Mouse (Mus musculus): ENCODE measurements around the gene Inafm1. TPM values are rescaled to one million over a fixed set of nuclear protein-coding genes. Genes with fewer than 3 reads are reported as not detected.
A peak's percentile ranks its signal among the peaks of the same experiment; 100 is the strongest.

Gene Inafm1
- total RNA-seq, 2 experiments from 2014 or later = 9.6 to 16.3 TPM

- peak; percentile 18; the same call in 1 of the 2 replicates for ATAC-seq (replicated peaks; ENCODE audit: low FRiP score, poor library complexity, severe bottlenecking)
Observed at GRCm38 (mm10) chr7:16299419-16300035, 26.1 kb upstream of the Inafm1 start.

- ATAC-seq (replicated peaks; ENCODE audit: low FRiP score, poor library complexity, severe bottlenecking) = no peak
Observed at GRCm38 (mm10) chr7:16298927-16299326, 25.5 kb upstream of the Inafm1 start.

DNA sequence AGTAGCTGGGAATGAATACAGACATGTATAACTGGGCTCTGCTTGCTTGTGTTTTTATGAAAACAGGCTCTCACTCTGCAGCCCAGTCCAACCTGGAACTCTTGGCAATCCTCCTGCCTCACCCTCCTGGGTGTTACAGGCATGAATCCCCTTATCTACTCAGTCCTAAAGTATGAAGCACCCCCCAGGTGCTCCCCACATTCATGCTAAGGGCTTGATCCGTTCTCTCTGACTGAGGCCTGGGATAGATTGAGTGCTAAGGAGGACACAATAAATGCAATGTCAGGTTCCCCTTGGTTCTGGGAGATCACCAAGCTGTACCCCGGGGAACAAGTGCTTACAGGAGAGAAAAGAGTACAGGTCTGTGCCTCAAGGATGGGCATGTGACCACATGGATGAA is 24.2 kb upstream of the Inafm1 start:
- ATAC-seq (replicated peaks; ENCODE audit: low FRiP score, poor library complexity, severe bottlenecking) = no peak

DNA sequence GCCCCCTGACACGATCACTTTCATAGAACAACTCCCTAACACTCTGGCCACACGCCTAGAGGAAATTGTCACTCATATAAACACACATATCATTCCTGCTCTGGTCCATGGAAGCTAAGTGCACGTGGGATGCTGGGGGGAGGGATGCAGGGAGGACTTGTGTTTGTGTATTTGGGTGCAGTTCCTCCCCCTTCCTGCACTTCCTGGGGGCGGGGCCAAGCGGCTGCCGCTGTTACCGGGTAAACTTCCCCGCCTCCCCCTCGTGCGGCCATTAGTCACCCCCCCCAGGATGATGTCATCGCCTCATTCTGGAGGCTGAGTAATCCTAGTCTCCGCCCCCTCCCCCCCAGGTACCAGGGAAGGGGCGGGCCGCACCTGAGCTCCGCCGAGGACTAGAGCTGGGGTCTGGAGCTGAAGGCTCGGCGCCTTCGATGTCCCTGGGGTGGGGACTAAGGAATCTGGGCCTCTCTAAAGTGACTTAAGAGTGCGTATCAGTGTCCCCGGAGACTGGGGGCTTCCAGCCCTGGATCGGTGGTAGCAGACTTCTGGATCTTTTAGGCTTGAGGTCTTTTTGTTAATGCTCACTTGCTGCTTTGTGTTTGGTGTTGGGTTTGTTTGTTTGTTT is 23.5 kb upstream of the Inafm1 start:
- peak; percentile 66 for ATAC-seq (replicated peaks; ENCODE audit: low FRiP score, poor library complexity, severe bottlenecking)

- ATAC-seq (replicated peaks; ENCODE audit: low FRiP score, poor library complexity, severe bottlenecking) = peak; percentile 46
Observed at GRCm38 (mm10) chr7:16296146-16296545, 22.7 kb upstream of the Inafm1 start.

DNA sequence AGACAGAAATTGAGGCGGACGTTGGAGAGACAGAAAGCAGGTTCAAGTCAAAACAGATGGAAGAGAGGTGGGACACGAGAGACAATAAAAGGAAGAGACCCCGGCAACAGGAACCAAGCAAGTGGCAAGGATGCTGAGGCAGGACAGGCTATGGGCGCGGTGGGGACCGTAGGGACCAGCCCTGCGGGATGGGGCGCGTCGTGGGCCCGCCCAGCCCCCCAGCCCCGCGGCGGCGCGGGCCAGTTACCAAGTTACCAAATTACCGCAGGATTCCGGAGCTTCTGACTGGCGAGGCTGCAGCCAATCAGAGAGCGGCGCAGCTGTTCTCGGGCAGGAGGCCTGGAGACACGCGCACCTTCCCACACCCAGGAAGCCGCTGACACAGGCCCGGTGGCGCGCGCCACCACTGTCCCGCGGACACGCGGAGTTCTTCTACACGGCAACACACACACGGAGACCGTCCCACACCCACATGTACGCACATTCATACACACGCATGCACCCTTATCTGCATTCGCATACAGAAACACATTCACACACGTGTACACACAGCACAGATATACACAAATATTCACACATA is 22.0 kb upstream of the Inafm1 start:
- ATAC-seq (replicated peaks; ENCODE audit: low FRiP score, poor library complexity, severe bottlenecking) = peak; percentile 74

GRCm38 (mm10) chr7:16294837-16295236 is 21.4 kb upstream of the Inafm1 start:
- ATAC-seq (replicated peaks; ENCODE audit: low FRiP score, poor library complexity, severe bottlenecking) = peak; percentile 81

DNA sequence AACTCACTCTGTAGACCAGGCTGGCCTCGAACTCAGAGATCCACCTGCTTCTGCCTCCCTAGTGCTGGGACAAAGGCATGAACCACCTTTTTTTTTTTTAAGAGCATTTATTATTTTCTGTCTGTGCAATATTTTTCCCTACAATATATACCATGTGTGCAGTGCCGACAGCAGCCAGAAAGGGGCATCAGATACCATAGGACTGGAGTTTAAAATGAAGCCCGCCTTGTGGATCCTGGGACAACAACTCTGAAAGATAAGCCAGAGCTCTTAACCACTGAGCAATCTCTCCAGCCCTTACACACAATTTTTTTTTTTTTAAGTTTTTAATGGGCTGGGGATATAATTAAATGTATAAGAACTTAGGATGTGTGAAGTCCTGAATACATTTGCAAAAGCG is 20.9 kb upstream of the Inafm1 start:
- ATAC-seq (replicated peaks; ENCODE audit: low FRiP score, poor library complexity, severe bottlenecking) = peak; percentile 68

DNA sequence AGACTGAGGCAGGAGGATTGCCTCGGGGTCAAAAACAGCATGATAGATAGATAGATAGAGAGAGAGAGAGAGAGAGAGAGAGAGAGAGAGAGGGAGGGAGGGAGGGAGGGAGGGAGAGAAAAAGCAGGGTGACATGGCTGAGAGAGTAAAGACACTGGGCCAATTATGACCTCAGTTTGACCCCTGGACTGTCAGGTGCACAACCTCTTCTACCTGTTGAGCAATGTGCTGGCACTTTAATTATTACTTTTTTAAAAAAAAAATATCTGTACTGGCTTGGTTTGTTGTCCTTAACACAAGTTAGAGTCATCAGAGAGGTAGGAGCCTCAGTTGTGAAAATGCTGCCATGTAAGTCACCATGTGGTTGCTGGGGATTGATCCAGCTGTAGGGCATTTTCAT is 14.4 kb upstream of the Inafm1 start:
- ATAC-seq (replicated peaks; ENCODE audit: low FRiP score, poor library complexity, severe bottlenecking) = no peak

DNA sequence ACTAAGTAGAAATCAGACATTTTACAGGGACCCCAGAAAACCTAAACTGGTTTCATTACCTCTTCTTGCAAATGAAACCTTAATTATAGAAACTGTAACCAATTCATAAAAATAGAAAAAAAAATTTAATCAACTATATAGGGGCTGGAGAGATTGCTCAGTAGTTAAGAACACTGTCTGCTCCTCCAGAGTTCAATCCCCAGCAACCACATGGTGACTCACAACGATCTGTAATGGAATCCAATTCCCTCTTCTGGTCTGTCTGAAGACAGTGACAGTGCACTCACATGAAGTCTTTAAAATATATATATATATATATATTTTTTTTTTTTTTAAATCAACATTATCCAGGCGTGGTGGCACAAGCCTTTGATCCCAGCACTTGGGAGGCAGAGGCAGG is 13.6 kb upstream of the Inafm1 start:
- no peak for ATAC-seq (replicated peaks; ENCODE audit: low FRiP score, poor library complexity, severe bottlenecking)

DNA sequence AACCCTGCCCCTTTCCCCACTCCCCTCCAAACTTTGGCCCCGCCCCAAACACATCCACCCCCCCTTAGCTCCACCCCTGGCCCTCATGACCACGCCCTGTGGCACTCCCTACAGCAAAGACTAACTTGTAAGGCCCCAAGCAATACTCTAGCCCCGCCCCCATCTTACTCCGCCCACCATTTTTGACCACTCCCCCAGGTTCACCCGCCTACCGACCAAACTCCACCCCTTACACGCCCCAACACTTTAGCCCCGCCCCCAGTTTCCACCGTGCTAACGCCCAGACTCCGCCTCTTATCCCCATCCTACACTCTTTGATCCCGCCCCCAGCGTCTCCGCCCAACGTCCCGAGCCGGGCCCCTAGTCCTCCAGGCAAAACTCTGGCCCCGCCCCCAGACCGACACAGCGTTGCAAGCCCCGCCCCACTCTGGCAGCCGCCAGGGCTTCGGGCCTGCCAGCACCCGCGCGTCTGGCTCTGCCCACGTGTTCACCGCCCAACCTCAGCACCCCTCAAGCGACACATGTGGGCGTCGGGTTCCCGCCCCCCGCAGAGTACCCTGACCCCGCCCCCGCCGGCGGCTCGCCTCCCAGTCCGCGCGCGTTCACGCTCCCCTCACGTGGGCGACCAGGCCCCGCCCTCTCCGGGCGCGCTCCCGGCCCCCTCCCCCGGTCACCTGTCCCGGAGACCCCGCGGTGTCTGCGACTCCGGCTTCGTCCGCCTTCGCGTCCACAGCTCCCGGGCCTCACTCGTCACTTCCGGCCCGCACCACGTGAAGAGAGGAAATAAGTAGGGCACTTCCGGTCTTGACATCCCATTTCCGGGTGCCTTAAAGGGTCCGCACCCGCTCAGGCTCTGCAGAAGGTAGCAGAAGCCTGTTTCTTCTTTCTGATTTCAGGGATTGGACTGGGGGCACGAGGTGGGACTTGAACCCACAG is 12.9 kb upstream of the Inafm1 start, which contains the start of gene Ccdc9:
Gene Ccdc9, minus strand, starts transcription at position 770 of the 936 bp plus-strand sequence.
- peak; percentile 83 for ATAC-seq (replicated peaks; ENCODE audit: low FRiP score, poor library complexity, severe bottlenecking)

GRCm38 (mm10) chr7:16285450-16286025 is 12.1 kb upstream of the Inafm1 start:
- ATAC-seq (replicated peaks; ENCODE audit: low FRiP score, poor library complexity, severe bottlenecking) = peak; percentile 30

- no peak for ATAC-seq (replicated peaks; ENCODE audit: low FRiP score, poor library complexity, severe bottlenecking)
Observed at GRCm38 (mm10) chr7:16284904-16285303, 11.5 kb upstream of the Inafm1 start.

DNA sequence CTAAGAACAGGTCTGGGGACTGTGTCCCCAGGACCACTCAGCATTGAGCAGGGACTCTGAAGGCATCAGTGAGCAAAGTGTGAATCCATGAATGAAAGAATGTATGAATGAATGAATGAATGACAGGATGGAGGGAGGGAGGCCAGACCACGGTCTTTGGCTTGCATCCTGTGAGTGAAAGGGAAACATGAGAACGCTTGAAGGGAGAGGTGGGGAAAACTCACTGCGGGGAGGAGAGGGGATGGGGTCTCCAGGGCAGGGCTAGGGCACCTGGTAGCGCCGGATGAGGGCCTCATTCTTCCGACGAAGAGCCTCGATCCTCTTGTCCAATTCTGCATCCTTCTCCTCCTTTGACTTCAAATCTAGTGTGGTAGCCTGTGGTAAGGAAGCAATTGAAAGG is 10.6 kb upstream of the Inafm1 start:
- ATAC-seq (replicated peaks; ENCODE audit: low FRiP score, poor library complexity, severe bottlenecking) = no peak

DNA sequence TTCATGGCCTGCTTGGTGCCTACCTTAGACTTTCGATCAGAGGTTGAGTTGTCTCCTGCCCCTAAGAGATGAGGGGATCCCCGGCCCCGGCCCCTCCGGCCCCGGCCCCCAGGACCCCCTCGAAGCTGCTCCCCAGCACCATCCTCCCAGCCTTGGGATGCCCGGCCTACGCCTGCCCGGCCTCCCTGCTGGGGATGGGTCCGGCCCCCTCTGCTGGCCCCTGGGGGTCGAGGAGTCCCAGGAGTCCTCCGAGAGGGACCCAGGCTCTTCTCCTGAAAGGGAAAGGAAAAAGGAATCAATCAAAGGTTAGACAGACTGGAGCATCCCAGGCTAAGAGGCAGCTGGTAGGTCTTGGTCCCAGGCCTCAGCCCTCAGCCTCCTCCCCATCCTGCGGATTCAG is 8.9 kb upstream of the Inafm1 start:
- no peak for ATAC-seq (replicated peaks; ENCODE audit: low FRiP score, poor library complexity, severe bottlenecking)

GRCm38 (mm10) chr7:16280721-16281120 is 7.3 kb upstream of the Inafm1 start:
- ATAC-seq (replicated peaks; ENCODE audit: low FRiP score, poor library complexity, severe bottlenecking) = no peak

DNA sequence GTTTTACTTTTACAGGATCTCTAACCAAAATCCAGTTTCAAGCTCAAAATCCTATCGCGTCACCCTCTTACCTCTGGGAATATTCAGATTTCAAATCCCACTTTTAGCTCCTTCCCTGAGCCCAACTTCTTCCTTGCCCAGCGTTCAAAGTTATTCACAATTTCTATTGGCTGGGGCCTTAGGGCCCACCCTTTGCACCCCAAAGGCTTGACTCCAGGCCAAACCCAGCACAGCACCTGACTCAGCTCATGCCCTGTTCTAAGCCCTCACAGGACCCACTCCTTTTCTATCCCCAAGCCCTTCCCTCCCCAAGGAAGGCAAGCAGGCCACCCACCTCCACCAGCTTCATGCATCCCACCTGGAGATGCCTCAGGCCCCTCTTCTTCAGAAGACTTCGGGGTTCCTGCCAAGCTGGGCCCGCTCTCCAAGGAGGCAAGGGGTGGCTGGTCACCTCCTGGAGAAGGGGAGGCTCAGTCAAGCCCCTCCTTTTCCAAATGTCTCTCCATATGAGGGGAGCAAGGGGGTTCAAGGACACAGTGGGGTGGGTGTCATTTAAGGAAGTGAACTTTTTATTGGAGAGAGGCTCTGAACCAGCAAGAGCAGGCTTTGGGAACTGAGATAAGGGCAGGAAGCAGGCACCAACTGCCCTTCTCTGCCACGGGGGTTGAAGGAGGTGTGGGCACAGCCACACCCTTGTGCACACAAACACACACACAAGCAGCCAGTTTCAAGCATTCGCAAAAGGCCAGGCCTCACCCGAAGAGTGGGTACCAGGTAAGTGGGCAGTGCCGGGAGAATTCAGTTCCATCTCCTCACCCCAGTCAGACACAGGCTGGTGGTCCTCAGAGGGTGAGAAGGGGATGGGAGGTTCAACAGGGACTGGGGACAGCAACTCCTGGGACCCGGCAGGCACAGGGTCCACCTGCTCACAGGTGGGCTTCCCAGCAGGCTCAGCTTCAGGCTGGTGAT is 1.8 kb upstream of the Inafm1 start:
- peak; percentile 60 for ATAC-seq (replicated peaks; ENCODE audit: low FRiP score, poor library complexity, severe bottlenecking)

DNA sequence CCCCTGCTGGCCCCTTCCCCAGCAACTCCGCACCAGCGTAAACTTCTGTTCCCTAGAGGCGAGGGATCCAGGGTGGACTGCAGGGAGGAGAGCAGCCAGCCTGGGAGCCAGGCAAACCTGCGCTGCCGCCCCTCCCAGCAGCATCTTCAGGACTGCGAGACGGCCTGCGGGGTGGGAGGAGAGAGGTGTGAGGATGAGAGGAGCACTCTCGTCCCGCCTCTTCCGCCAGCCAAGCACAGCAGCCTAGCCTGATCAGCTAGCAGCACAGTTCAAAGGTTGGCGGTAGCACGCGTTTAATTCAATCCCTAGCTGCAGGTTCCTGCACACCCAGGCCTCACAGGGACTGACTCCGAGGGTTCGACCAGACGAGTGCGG is 336 bp upstream of the Inafm1 start:
- peak; percentile 72 for ATAC-seq (replicated peaks; ENCODE audit: low FRiP score, poor library complexity, severe bottlenecking)

GRCm38 (mm10) chr7:16272681-16273080 is 736 bp downstream of the Inafm1 start:
- ATAC-seq (replicated peaks; ENCODE audit: low FRiP score, poor library complexity, severe bottlenecking) = peak; percentile 71
